Mouse (Mus musculus) heart, postnatal 25 days (tissue): Measurements from ENCODE around the gene Efna1. TPM values are rescaled to one million over a fixed set of nuclear protein-coding genes. Genes with fewer than 3 reads are reported as not detected.
A peak's percentile ranks its signal among the peaks of the same experiment; 100 is the strongest.

Source experiments
- DNase-seq: peaks from one replicate; pipeline ENCODE4 v3.0.0; 2022; ENCODE audit warnings: low spot score
- intact Hi-C: fragments of 180-260 bp; cut with DNase I; formaldehyde crosslinking; loops from one replicate; pipeline ENCODE4 v1.15.1; 2025
- total RNA-seq, 2 experiments: library from RNA; stranded (reverse); gene quantifications; 2 replicates each; pipeline ENCODE4 v1.2.3; 2021

Gene Efna1
- total RNA-seq, result 10 to 100 TPM; 29.4 to 33.5 TPM

DNA sequence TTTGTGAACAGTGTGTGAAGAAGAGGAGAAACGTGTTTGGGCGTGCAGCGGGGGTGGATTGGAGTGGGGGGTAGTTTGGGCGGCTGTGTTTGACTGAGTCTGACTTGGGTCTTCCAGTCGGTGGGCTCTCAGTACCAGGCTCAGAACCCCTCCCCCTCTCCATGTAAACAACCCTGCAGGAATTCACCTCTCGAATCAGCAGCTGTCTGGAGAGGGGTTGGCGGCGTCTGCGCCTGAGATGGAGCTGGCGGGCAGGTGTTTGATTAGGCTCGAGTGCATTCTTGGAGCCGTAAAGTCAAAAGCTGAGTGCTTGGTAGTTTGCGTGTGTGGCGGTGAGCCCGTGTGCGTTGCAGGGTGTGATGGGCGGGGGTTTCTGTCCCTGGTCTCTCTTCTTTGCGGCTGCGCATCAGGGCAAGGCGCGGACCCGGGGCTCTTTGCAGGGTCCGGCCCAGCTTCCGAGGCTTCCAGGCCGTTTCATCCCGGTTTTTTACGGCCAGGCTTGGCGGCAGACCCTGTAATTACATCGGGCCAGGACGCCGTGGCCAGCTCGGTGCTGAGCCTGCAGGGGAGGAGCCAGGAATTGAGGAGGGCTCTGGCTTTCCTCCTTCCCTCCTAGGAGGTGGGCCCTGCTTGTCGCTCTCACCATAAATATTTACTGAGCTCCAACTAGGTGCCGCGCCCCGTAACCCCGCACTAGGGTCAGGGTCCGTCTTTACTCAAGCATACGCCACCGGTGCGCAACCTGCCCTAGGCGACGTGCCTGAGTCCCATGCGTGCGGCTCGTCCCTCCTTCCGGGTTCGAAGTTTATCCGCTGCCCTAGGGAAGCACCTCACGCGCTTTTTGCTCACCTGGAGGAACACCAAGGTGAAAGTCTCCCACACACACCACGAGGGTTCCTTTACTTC lies at the start of gene Efna1:
Gene Efna1 (minus strand): TSS at position 537 of the 906 bp plus-strand sequence.
- intact Hi-C loops, result no loop called here
- DNase-seq, result peak; percentile 65

DNA sequence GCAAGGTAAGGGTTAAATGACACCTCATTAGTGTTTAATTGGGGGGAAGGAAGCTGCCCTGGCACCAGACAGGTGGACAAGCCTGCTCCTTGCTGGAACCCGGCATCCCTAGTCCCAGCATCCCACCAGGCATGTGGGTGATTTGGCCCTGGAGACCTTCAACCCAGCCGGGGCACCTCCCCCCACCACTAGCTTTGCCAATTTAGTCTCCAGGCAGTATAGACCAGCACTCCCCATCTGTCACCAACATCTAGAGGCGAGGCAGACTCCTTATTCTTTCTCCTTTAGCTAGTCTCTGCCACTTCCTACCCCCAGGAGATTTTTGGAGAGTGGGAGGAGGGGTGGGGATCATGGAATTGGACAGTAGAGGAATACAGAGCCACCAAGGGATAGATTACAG lies 49.4 kb upstream of the Efna1 start:
- no peak for DNase-seq
- intact Hi-C loops, result loop anchor here (10.0 kb wide), 1 partner anchor 354 kb away; no protein-coding TSS in a partner anchor

DNA sequence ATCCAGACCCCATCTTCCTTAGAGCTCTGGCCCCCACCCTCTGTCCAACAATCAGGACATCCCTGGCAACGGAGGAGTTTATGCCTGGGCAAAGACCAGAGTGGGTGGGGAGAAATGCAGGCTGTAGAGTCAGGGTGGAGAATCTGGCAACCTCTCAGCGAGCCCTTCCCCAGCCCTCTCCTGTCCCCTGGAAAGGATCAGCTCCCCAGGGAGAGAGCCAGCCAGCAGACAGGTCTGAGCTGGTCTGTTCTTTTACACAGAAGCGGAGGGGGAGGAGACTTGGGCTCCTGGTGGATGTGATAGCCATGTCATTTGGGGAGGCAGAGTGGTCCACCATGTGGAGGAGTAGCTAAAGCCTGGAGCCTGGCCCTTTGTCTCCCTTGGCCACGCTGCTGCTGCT lies 47.7 kb upstream of the Efna1 start:
- intact Hi-C loops, result no loop called here
- DNase-seq, result no peak

DNA sequence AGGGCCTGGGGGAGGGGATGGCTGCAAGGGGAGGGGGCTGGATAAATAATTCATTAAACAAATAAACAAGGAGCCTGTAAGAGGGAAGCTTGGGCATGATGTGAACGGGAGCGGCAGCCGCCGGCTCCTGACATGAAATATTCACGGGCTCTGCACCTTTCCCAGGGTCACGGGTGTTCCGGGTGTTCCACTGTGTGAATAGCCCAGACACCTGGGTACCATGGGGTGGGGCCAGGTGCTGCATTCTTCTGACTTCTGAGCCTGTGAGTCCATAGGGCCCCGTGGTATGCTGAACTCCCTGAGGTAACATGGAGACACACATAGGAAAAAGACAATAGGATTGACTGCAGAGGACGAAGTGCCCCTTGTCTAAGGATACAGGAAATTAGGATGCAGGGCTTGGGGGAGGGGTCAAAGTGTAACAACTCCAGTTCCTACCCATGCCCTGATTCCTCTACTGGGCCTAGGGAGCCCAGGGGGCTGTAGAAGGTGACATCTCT lies 46.5 kb upstream of the Efna1 start:
- DNase-seq, result no peak
- intact Hi-C loops, result no loop called here

DNA sequence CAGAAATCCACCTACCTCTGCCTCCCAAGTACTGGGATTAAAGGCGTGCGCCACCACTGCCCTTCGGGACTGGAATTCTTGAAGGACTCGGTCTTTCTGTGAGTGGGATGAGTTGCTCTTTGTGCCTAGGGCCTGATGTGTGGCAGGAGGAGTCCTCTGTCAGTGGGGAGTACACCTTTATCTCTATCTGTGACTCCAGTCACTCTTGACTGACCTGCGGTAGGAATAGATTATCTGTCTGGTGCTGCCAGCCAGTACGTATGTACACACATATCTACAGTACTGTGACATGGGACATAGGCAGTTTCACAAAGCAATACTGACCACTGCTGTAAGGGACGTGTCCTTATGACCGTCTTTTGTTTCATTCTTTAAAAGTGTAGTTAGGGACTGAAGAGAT lies 44.9 kb upstream of the Efna1 start:
- DNase-seq, result no peak

DNA sequence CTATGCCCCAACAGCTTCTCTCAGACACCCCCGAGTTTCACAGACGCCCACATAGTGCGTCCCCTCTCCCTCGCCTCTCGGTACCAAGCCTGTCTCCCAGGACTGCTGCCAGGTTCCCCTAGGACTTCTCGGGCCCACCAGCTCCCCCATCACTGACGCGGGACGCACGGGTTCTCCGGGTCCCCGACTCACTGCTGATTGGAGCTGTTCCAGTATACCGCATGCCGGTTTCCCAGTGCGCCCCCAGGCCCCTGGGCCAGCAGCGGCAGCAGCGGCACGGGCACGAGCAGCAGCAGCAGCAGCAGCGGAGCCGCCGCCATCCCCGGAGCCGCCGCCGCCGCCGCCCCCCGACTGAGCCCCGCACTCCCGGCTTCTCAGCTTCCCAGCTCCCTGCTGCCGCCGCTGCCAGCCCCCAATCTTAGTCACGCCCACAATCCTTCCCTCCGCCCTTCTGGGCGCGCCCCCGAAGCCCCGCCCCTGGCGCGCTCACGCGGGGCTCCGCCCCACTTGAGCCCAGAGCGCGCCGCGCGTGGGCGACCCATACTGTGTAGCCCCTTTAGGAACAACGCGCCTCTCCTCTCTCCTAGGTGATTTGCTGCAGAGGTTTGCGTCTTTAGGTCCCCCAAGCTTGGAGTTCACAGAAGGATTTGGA lies 41.7 kb upstream of the Efna1 start, which contains the start of gene Efna3:
Gene Efna3 (minus strand): TSS at position 452 of the 652 bp plus-strand sequence.
- peak; percentile 46 for DNase-seq
- intact Hi-C loops, result no loop called here

More for the DNA sequence above, 44.9 kb upstream of the Efna1 start:
- intact Hi-C loops, result no loop called here

DNA sequence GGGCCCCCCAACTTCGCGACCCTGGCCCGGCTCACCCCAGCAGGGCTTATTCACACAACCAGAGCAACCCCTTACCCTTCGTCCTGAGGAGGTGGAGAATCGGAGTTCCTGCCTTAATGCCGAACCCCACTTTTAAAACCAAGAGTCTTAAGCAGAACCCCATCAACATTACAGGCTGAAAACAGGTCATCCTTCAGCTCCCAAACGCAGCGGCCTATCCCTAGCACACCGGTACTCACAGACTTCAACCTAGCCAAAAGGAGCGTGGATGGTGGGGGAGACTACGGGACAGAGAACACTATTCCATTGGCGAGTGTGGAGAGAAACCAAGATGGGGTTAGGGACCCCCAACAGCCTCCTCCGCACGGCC lies 41.2 kb upstream of the Efna1 start:
- DNase-seq, result no peak
- intact Hi-C loops, result no loop called here

DNA sequence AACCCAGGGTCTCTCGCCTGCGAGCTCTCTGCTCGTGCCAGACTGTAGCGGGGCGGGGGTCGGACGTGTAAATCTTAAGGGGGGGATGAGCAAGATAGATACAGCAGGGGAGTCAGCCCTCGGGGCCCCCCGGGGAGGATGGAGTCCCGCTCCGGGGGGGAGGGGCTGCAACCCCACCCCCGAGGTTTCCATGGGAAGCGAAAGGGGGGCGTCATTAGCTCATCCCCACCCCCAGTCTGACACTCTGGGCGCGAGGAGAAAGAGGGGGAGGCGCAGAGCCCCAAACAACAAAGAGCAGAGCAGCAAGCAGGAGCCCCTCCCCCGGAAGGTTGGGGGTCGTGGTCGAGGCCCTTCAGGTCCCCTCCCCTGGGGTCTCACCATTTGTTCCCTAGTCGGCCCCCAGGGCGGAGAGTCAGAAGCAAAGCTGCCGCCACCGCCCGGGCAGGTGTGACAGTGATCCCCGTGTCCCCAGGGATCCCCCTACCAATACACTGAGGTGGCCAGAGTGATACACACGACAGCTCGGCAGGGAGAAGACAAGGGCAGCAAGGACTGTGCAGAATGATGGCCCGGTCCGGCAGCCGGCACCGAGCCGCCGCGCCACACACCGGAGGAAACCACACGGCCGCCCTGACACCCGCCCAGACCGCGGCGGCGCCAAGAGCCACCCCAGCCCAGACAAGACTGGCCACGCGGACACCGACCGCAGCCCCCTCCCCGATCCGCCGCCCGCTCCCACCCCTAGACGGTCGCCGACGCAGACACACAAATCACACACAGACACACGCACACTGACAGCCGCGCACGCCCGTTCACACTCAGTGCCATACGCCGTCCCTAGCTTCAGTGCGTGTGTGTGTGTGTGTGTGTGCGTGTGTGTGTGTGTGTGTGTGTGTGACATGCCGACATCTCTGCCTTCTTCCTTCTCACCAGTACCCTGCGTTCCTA lies 40.5 kb upstream of the Efna1 start:
- no peak for DNase-seq

DNA sequence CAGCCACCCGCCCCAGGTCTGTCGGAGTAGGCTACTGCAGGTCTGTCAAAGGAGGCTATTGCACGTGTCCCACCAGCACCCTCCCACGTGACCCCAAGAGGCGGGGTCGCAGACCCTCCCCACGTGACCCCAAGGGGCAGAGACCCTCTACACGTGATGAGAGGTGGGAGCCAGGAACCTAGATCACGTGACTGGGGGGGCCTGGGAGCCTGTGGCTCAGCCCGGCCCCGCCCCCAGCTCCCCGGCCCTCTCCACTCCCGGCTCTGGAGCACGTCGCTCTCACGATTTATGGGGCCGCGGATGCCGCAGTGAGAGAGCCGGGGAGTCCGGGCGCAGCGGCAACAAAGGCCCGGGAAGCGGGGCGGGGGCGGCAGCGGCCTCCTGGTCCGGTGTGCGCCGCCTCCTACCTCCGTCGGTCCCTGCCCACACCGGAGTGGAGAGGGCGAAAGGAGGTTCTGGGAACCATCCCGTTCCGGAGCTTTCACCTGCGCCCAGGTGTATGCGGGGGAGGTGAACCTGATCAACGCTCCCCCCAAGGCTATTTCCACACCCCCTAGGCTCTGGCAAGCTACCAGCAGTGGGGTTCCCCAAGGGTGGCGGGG lies 39.7 kb upstream of the Efna1 start:
- no peak for DNase-seq
- intact Hi-C loops, result loop anchor here (1.0 kb wide), 1 partner anchor 15 kb away; no protein-coding TSS in a partner anchor

More for the DNA sequence above, 40.5 kb upstream of the Efna1 start:
- intact Hi-C loops, result loop anchor here (1.0 kb wide), 1 partner anchor 14 kb away; no protein-coding TSS in a partner anchor

DNA sequence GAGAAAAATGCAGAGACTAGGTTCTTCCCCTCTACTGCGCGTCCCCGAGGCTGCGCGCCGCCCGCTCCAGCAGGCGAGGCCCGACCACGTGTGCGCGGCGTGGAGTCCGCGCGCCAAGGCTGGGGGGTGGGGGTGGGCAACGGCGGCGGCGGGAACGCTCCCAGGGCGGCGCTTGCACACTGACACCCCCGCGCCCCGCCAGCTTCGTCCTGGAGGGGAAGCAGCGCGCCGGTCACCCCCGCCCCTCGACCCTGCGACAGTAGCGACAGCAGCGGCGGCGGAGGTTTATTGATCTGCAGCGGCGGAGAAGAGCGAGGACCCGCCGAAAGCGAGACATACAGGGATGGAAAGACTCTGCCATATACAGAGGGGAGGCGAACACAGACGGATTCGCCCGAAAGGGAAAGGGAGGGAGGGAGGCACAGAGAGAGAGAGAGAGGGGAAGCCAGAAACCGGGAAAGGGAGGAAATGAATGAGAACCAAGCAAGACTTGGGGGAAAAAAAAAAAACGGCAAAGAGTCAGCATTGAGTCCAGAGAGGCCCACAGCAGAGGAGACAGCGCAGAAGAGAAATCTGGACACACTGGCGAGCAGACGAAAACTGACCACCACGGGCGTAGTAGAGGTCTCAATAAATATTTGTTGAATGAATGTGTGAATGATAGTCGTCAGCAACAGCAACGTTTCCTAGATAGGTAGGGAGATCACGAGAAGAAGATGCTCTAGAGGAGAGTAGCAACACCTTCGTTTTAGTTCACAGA lies 38.8 kb upstream of the Efna1 start:
- intact Hi-C loops, result no loop called here
- no peak for DNase-seq

DNA sequence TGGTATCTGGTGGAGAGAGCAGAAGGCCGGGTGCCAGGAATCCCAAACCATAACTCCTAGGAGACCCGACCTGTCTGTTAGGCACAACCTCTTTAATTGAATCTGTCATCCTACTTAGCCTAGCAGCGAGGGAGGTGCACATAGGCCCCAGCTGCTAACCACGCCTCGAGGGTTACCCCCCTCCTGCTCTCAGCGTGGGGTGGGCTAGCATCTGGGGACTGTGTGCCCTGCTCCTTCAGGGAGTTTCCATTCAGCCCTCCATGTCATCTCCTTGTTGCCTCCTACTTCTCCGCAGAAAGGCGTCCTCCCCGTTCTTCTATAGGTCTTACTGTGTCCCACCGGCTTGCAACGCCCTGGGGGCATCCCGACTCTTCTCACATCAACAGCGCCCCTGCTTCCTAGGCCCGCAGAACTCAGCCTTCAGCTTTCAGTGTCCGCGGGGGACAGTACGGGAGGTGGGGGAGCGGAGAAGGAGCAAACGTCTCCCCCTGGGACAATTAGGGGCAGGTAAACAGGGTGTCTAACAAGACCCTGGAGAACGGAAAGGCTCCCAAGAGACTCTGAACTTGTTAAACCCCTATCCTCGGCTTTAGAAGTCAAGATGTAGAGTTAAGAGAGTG lies 38.1 kb upstream of the Efna1 start:
- no peak for DNase-seq
- intact Hi-C loops, result no loop called here

DNA sequence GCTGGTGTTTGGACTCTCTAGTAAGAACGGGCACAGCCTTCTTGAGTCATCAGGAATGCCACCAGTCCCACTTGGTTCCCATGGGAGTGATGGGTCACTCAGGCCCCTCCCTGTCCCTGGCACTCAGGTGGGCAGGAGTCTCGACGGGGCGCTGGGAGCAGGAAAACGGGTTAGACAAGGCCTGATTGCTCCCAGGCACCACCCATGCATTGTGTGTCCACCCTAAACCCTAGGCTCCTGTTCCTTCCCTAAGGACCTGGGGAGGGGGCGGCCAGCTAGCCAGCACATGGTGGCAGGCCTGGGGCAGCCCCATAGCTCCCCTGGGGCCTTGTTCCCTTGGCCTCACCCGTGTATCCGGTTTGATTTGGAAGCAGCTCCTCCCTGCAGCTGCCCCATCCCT lies 37.4 kb upstream of the Efna1 start:
- DNase-seq, result no peak
- intact Hi-C loops, result no loop called here

DNA sequence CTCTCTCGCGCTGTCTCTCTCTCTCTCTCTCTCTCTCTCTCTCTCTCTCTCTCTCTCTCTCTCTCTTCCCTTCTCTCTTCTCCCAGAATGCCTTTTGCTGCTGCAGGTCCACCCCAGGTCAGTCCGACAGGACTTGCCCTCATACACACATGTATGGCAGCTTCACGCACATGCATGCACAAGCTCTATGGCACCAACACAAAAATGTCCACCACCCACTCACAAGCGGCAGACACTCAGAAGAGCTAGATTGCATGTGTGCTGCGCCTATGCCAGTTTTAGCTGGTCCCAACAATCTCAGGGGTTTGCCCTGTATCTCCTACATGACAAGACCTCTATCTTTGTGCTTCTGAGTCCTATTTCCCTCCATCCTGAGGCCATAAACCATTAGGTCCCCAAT lies 36.3 kb upstream of the Efna1 start:
- no peak for DNase-seq
- intact Hi-C loops, result no loop called here

DNA sequence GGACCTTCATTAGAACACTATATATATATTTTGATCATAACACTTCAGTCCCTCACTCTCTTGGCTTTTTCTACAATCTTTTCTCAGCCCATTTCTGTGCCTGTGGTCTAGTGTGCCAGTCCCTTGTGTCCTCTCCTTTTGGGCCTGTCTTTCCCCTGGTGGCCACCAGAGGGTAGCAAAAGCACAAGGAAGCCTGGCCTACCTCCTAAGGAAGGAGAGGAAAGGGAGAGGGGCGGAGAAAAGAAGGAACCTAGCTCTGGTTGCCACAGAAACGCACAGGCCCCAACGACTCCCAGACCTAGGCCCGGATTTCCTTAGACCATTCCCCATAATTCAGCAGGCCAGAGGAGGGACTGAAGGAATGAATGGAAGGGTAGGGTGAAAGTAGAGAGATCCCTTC lies 35.9 kb upstream of the Efna1 start:
- peak; percentile 64 for DNase-seq
- intact Hi-C loops, result loop anchor here (1.0 kb wide), 1 partner anchor 37 kb away; no protein-coding TSS in a partner anchor

DNA sequence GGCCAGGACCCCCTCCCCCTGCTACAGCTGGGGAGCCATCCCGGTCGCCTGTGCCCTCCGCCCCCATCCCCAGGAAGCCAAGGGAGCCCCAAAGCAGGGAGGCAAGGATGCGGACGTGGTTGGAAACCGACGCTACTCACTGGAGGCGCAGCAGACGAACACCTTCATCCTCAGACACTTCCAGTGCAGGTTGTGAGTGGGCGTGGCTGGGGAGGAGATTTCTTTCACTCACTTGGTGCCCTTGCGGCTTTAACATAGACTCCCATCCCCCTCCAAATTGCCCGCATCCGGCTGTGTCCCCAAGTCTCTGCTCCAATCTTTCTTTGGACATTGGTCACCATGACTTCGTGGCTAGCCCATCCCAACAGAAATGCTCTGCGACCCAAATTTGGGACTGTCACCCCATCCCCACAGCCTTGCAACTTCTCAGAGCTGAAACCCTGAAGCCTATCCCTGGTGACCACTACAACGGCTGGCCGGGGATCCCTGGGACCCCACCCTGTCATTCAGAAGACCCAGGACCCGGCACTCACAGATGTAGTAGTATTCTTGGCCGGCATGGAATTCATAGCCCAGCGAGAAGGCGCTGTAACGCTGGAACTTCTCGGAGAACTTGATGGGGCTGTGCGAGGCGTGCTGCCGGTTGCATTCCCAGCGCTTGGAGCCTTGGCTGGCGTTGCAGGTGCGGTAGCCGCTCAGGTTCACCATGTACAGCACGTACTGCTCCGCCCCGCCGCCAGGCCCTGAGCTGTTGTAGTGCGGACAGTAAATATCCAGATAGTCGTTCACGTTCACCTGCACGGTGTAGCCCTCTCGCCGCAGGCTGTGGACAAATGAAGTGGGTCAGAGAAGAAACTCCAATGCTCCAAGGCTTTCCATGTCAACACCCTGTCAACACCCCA lies 35.2 kb upstream of the Efna1 start:
- no peak for DNase-seq
- intact Hi-C loops, result loop anchor here (1.0 kb wide), 2 partner anchors 38 to 169 kb away; no protein-coding TSS in a partner anchor

DNA sequence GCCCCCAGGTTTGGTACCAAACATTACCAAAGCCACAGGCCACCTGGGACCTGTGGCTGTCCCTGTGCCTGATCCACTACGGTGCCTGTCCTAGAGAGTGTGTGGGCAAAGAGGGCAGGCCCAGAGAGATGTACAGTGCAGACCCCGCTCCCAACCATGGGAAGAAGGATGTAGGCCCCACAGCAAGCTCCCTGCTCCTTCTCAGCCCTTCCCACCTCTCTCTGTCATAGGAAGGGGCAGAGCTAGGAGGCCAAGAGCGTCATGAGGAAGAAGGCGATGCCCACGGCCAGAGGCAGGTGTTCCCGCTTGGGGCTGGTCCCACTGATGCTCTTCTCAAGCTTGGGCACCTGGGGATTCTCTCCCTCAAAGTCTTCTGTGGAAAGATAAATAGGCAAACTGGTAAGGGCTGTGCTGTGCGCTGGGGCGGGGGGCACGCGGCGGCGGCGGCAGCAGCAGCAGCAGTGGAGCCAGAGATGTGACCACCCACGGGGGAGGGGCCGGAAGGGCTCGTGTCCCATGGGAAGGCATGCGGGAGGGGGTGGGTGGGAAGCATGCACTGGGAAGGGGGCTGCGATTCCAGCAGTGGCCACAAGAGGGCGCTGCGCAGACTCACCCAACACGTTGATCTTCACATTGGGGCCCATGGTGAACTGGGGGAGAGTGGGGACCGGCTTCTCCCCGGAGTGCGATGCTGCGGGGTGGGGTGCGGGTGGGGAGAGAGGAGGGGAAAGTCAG lies 34.4 kb upstream of the Efna1 start:
- intact Hi-C loops, result loop anchor here (1.0 kb wide), 1 partner anchor 170 kb away; no protein-coding TSS in a partner anchor
- peak; percentile 57 for DNase-seq
